Mouse (Mus musculus) kidney, adult 2 months (tissue): Measurements from ENCODE around the gene Tlr4. TPM values are rescaled to one million over a fixed set of nuclear protein-coding genes. Genes with fewer than 3 reads are reported as not detected.

Source experiments
- DNase-seq: peaks from one replicate; pipeline ENCODE4 v3.0.0; 2021
- H3K27ac ChIP-seq: fragments of 200-500 bp; 2 replicates; pipeline ENCODE4 v1.5.1; 2012; ENCODE audit warnings: low read depth, low read length, control low read depth, inconsistent platforms; ENCODE audit not compliant: insufficient read depth
- H3K27me3 ChIP-seq: fragments of 200-500 bp; replicated peaks from 2 replicates; pipeline ENCODE4 v1.6.1; 2012; ENCODE audit warnings: mild to moderate bottlenecking, moderate library complexity, low read length, inconsistent platforms; ENCODE audit not compliant: control insufficient read depth, insufficient read depth
- H3K36me3 ChIP-seq: fragments of 200-500 bp; 2 replicates; pipeline ENCODE4 v1.6.1; 2012; ENCODE audit warnings: mild to moderate bottlenecking, moderate library complexity, low read length, inconsistent platforms; ENCODE audit not compliant: control insufficient read depth, insufficient read depth
- H3K4me1 ChIP-seq: fragments of 200-500 bp; 2 replicates; pipeline ENCODE4 v1.6.1; 2011; ENCODE audit warnings: low read length; ENCODE audit not compliant: control insufficient read depth, insufficient read depth
- H3K4me3 ChIP-seq: fragments of 200-500 bp; 2 replicates; pipeline ENCODE4 v1.5.1; 2011; ENCODE audit warnings: mild to moderate bottlenecking, low read depth, low read length, control low read depth; ENCODE audit not compliant: insufficient read depth
- CTCF ChIP-seq: fragments of 200-500 bp; conservative IDR thresholded peaks from 2 replicates; pipeline ENCODE4 v1.5.1; 2011; ENCODE audit warnings: low read depth, mild to moderate bottlenecking, control low read depth, low read length, moderate library complexity, mixed read lengths; ENCODE audit not compliant: insufficient read depth, insufficient read length
- POLR2A ChIP-seq: fragments of 200-500 bp; IDR thresholded peaks from one replicate; pipeline ENCODE4 v1.6.1; 2011; ENCODE audit warnings: low read depth, low read length, control low read depth
- WGBS: fragments of 180-500 bp; shearing (Covaris S2); methylation state at CpG from one replicate; pipeline ENCODE4 v1.1.7; 2018; 5-methylcytosine and 5-hydroxymethylcytosine counted together
- polyA plus RNA-seq: library from polyadenylated mRNA; depleted of rRNA; stranded (reverse); fragments of >200 nt; gene quantifications from 2 replicates; pipeline ENCODE4 v1.2.3, GENCODE M21; 2012

The Tlr4 gene
- polyA plus RNA-seq, 1 experiment, result 1.0 TPM

DNA sequence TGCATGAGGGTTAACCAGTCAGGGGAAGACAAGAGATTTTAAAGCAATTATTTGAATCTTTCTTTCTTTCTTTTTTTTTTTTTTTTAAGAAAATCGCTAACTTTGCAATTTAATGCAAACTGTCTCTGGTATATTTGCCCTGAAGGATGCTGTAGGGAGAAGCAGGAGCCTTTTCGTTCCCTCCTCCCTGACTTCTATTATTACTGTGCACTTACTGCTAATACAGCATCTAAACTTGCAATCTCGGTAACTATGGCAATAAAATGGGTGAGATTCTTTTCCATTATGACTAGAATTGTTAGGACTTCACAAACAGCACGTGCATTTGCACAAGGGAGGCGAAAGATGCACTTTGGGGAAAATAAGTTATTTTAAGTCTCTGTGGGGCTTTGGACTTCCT is 44.6 kb downstream of the Tlr4 start:
- Histone ChIP-seq H3K27me3 (no peaks in the 10 kb centered on the region), H3K4me3 (no peak overlapping the region), H3K4me1 (no peaks in the 10 kb centered on the region), H3K36me3 (no peaks in the 10 kb centered on the region), H3K27ac (no peak overlapping the region)
- TF ChIP-seq CTCF (no peak), POLR2A (no peak)
- WGBS, result 92% methylated on average over 5 of the region's 5 CpGs
- no peak for DNase-seq

DNA sequence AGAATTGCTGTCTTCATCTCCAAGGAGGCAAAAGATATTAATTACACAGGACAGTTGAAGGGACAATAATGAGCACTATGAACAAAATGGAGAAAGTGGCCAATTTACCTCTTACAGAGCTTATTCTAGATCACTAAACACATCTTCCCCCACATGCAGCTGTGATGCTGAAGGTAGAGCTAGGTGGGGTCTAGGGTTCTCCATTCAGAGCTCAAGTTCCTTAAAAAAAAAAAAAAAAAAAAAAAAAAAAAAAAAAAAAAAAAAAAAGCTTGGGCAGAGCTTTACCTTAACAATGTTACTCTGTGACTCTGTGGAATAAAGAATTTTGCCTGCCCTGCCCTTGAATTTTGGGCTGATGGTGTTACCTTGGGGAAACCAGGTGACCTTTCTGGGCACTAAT is 46.0 kb downstream of the Tlr4 start:
- Histone ChIP-seq H3K4me3 (no peak overlapping the region), H3K36me3 (no peaks in the 10 kb centered on the region), H3K4me1 (no peaks in the 10 kb centered on the region), H3K27me3 (no peaks in the 10 kb centered on the region), H3K27ac (no peak overlapping the region)
- TF ChIP-seq CTCF (no peak), POLR2A (no peak)
- DNase-seq, result no peak

DNA sequence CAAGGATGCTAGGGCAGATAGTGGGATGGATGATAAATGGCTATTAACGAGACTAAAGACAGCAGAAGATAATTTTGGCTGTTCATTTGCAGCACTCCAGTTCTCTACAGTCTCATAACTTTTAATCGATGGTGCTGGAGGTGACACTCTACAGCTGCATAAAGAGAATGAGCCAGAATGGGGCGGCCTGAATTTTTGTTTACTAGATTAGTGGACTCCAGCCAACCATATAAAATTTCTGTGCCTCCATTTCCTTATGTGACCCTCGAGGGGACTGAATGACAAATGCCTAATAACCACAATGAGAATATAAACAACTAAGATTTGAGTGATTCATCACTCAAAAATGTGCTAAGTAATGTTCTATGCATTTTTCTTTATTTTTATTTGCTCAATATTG is 48.4 kb downstream of the Tlr4 start:
- no peak for DNase-seq
- Histone ChIP-seq H3K36me3 (no peaks in the 10 kb centered on the region), H3K4me3 (no peak overlapping the region), H3K4me1 (no peaks in the 10 kb centered on the region), H3K27ac (no peak overlapping the region), H3K27me3 (no peaks in the 10 kb centered on the region)
- 54% methylated on average over 4 of the region's 4 CpGs for WGBS
- TF ChIP-seq POLR2A (no peak), CTCF (no peak)

DNA sequence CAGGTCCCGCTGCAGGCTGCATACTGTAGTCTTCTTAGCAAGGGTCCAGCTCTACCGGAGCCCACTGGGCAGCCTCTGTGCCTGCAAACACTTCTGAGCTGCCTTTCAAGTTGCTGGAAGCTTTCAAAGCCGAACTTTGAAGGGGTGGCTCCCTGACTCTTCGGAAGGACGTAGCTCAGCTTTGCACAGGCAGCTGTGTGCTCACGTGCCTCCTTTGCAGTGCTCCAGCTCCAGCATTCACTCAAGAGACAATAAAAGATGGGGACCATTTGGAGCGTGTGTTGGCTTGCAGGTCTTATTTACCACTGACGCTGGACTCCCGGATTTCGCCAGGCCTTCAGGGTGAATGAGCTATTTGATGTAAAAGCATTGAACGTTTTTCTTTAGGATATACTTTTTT is 50.2 kb downstream of the Tlr4 start:
- no peak for DNase-seq
- no peaks in the 10 kb centered on the region for H3K27me3 ChIP-seq
- 60% methylated on average over 11 of the region's 11 CpGs for WGBS
- H3K27ac ChIP-seq, result no peak overlapping the region
- TF ChIP-seq CTCF (no peak), POLR2A (no peak)
- no peaks in the 10 kb centered on the region for H3K36me3 ChIP-seq
- no peak overlapping the region for H3K4me3 ChIP-seq
- no peaks in the 10 kb centered on the region for H3K4me1 ChIP-seq

DNA sequence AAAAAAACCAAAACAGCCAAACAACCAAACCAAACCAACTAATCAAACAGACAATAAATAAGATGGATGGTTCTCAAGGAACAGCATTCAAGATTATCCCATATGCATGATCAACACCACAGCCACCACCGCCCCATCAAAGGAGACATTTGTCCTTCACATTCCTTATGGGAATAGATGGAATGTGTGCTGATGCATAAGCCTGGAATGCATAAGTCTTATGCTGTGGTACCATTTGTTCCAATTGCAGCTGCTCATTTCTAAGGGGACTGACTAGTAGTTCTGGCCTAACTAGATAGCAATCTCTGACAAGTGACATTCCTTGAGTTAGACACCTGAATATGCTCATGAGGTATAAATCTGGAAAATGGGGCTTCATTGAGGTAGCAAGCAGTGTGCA is 54.1 kb downstream of the Tlr4 start:
- Histone ChIP-seq H3K4me1 (no peaks in the 10 kb centered on the region), H3K27ac (no peak overlapping the region), H3K27me3 (no peaks in the 10 kb centered on the region), H3K4me3 (no peak overlapping the region), H3K36me3 (no peaks in the 10 kb centered on the region)
- WGBS, result 92% methylated on average over 1 of the region's 1 CpGs
- TF ChIP-seq CTCF (no peak), POLR2A (no peak)
- no peak for DNase-seq

DNA sequence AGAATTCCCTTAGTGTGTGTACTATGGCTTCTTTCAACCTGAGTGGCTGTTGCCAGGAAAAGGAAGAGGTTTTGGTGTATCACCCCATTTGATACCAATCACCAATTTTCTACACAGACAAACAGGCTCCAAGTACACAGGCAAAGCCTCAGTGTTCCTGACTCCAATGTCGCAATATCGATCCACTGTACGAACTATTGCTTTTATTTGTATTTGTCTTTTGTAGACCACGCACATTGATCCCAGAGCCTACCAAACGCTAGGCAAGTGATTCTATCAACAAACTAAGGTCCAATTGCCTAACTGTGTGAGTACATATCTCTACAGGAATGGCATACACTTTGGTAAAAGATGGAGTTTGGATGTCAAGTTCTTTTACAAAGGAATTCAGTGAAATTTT is 55.9 kb downstream of the Tlr4 start:
- TF ChIP-seq CTCF (no peak), POLR2A (no peak)
- 93% methylated on average over 5 of the region's 5 CpGs for WGBS
- H3K4me3 ChIP-seq, result no peak overlapping the region
- H3K36me3 ChIP-seq, result no peaks in the 10 kb centered on the region
- no peak overlapping the region for H3K27ac ChIP-seq
- DNase-seq, result no peak
- no peaks in the 10 kb centered on the region for H3K4me1 ChIP-seq
- no peaks in the 10 kb centered on the region for H3K27me3 ChIP-seq

DNA sequence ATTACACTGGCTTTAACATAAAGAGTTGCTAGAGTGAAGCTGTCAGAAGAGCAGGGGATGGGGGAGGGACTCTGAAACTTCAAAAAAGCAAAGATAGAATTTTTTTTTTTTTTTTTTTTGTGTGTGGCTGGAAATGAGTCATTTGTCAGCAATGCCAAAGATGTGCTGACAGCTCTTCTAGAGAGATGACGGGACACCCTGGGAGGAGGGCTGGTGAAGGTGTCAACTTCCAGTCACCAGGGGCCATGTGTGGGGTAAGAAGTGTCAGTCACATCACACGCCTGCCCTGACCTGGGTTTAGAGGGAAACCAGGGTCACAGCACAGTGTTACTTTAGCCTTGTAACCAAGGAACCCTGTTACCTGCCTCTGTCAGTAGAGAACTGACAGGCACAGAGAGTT is 67.2 kb downstream of the Tlr4 start:
- H3K27ac ChIP-seq, result no peak overlapping the region
- H3K27me3 ChIP-seq, result no peaks in the 10 kb centered on the region
- no peaks in the 10 kb centered on the region for H3K36me3 ChIP-seq
- no peak for TF ChIP-seq POLR2A
- no peak for TF ChIP-seq CTCF
- DNase-seq, result peak; percentile 5
- H3K4me1 ChIP-seq, result no peaks in the 10 kb centered on the region
- no peak overlapping the region for H3K4me3 ChIP-seq
- WGBS, result 17% methylated on average over 2 of the region's 2 CpGs

DNA sequence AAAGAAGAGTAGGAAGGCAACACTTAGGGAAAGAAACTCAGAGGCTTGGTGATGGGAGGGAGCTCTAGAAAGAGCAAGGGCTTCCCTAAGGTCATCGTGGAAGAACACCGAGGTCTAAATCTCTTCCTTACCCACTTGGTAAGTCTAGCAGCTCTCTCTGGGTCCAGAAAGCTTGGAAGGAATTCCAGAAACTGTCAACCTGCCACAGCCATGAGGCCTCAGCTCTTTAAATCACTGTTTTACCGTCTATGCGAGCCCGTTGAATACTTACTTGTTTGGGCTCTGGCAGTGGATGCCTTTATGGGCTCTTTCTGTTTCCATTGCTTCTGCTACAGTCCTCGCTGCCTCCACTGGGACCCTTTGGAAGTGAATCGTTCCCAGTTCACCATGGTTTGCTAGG is 67.6 kb downstream of the Tlr4 start:
- peak; percentile 3 for DNase-seq
- TF ChIP-seq POLR2A (no peak), CTCF (no peak)
- WGBS, result 59% methylated on average over 7 of the region's 7 CpGs

More for the DNA sequence above, 67.6 kb downstream of the Tlr4 start:
- Histone ChIP-seq H3K27ac (no peak overlapping the region), H3K27me3 (no peaks in the 10 kb centered on the region), H3K4me1 (no peaks in the 10 kb centered on the region), H3K36me3 (no peaks in the 10 kb centered on the region), H3K4me3 (no peak overlapping the region)
